Mouse (Mus musculus): Measurements from ENCODE around the gene Kcp. TPM values are rescaled to one million over a fixed set of nuclear protein-coding genes. Genes with fewer than 3 reads are reported as not detected.

Kcp gene
- polyA plus RNA-seq, 1 experiment from 2014 or later: 12.1 TPM

- DNase-seq: peak; percentile 69
- H3K27me3 ChIP-seq (ENCODE audit: control insufficient read depth, insufficient read depth, low read length): peaks cover 37% of the 10 kb centered on the region
- 5% methylated on average over 13 of the region's 13 CpGs for WGBS
- H3K4me2 ChIP-seq (ENCODE audit: low read length): peak overlapping the region; percentile 36
- H3K9me3 ChIP-seq (ENCODE audit: control insufficient read depth, low read length): no peaks in the 10 kb centered on the region
- H3K4me1 ChIP-seq (ENCODE audit: control insufficient read depth, insufficient read depth, low read length): peaks cover 31% of the 10 kb centered on the region
- H3K9ac ChIP-seq (replicated peaks; ENCODE audit: low read length): no peak overlapping the region
- H3K27ac ChIP-seq (replicated peaks; ENCODE audit: low read depth, low read length): peak overlapping the region; percentile 64
- peak; percentile 49 for ATAC-seq (ENCODE audit: low FRiP score, low TSS enrichment)
- no peaks in the 10 kb centered on the region for H3K36me3 ChIP-seq (ENCODE audit: control insufficient read depth, insufficient read depth, low read length)
- H3K4me3 ChIP-seq (replicated peaks; ENCODE audit: low read depth, low read length): peak overlapping the region; percentile 8; the same call in 1 of the 2 replicates
These were observed 72.7 kb downstream of the Kcp start for GRCm38 (mm10) chr6:29434911-29435691.

- 10% methylated on average over 27 of the region's 27 CpGs for WGBS
- Histone ChIP-seq H3K36me3 (ENCODE audit: control insufficient read depth, insufficient read depth, low read length) (no peaks in the 10 kb centered on the region), H3K4me2 (ENCODE audit: low read length) (peak overlapping the region; percentile 69), H3K4me3 (replicated peaks; ENCODE audit: low read depth, low read length) (peak overlapping the region; percentile 38), H3K27ac (replicated peaks; ENCODE audit: low read depth, low read length) (no peak overlapping the region), H3K9ac (replicated peaks; ENCODE audit: low read length) (no peak overlapping the region), H3K9me3 (ENCODE audit: control insufficient read depth, low read length) (no peaks in the 10 kb centered on the region), H3K4me1 (ENCODE audit: control insufficient read depth, insufficient read depth, low read length) (peaks cover 31% of the 10 kb centered on the region), H3K27me3 (ENCODE audit: control insufficient read depth, insufficient read depth, low read length) (peaks cover 37% of the 10 kb centered on the region)
- ATAC-seq (ENCODE audit: low FRiP score, low TSS enrichment) (0 out of 2 replicates have a peak, but pooled peaks have one; percentile 1), DNase-seq (peak; percentile 24)
These were observed 73.7 kb downstream of the Kcp start for GRCm38 (mm10) chr6:29433804-29434795.

- no peak for ATAC-seq (ENCODE audit: low FRiP score, low TSS enrichment)
- Histone ChIP-seq H3K4me2 (ENCODE audit: low read length) (peak within 1 kb of the TSS; percentile 69), H3K9ac (replicated peaks; ENCODE audit: low read length) (peak within 1 kb of the TSS; percentile 42), H3K27me3 (ENCODE audit: control insufficient read depth, insufficient read depth, low read length) (peaks cover 37% of the 10 kb centered on the region), H3K36me3 (ENCODE audit: control insufficient read depth, insufficient read depth, low read length) (no peaks in the 10 kb centered on the region), H3K4me3 (replicated peaks; ENCODE audit: low read depth, low read length) (peak within 1 kb of the TSS; percentile 38), H3K27ac (replicated peaks; ENCODE audit: low read depth, low read length) (no peak within 1 kb of the TSS), H3K4me1 (ENCODE audit: control insufficient read depth, insufficient read depth, low read length) (peaks cover 31% of the 10 kb centered on the region), H3K9me3 (ENCODE audit: control insufficient read depth, low read length) (no peaks in the 10 kb centered on the region)
- 1% methylated on average over 75 of the region's 77 CpGs for WGBS
- DNase-seq: peak; percentile 59
These were observed 74.5 kb downstream of the Kcp start, which contains the start of gene Flnc for GRCm38 (mm10) chr6:29433038-29433803. Gene Flnc, plus strand, starts transcription at chr6:29433256.

- no peak for DNase-seq
- H3K4me3 ChIP-seq (replicated peaks; ENCODE audit: low read depth, low read length): peak overlapping the region; percentile 38
- no peak overlapping the region for H3K27ac ChIP-seq (replicated peaks; ENCODE audit: low read depth, low read length)
- H3K9ac ChIP-seq (replicated peaks; ENCODE audit: low read length): peak overlapping the region; percentile 42; the same call in 1 of the 2 replicates
- no peaks in the 10 kb centered on the region for H3K36me3 ChIP-seq (ENCODE audit: control insufficient read depth, insufficient read depth, low read length)
- peaks cover 31% of the 10 kb centered on the region for H3K4me1 ChIP-seq (ENCODE audit: control insufficient read depth, insufficient read depth, low read length)
- H3K4me2 ChIP-seq (ENCODE audit: low read length): peak overlapping the region; percentile 69
- ATAC-seq (ENCODE audit: low FRiP score, low TSS enrichment): no peak
- peaks cover 37% of the 10 kb centered on the region for H3K27me3 ChIP-seq (ENCODE audit: control insufficient read depth, insufficient read depth, low read length)
- H3K9me3 ChIP-seq (ENCODE audit: control insufficient read depth, low read length): no peaks in the 10 kb centered on the region
These were observed 75.1 kb downstream of the Kcp start for GRCm38 (mm10) chr6:29432676-29433037.

GRCm38 (mm10) chr6:29432156-29432555 lies 75.6 kb downstream of the Kcp start:
- Histone ChIP-seq H3K4me1 (ENCODE audit: control insufficient read depth, insufficient read depth, low read length) (peaks cover 31% of the 10 kb centered on the region), H3K9me3 (ENCODE audit: control insufficient read depth, low read length) (no peaks in the 10 kb centered on the region), H3K27me3 (ENCODE audit: control insufficient read depth, insufficient read depth, low read length) (peaks cover 37% of the 10 kb centered on the region), H3K4me2 (ENCODE audit: low read length) (no peak overlapping the region), H3K36me3 (ENCODE audit: control insufficient read depth, insufficient read depth, low read length) (no peaks in the 10 kb centered on the region), H3K4me3 (replicated peaks; ENCODE audit: low read depth, low read length) (no peak overlapping the region), H3K27ac (replicated peaks; ENCODE audit: low read depth, low read length) (no peak overlapping the region), H3K9ac (replicated peaks; ENCODE audit: low read length) (no peak overlapping the region)
- no peak for ATAC-seq (ENCODE audit: low FRiP score, low TSS enrichment)
- WGBS: 38% methylated on average over 3 of the region's 3 CpGs
- no peak for DNase-seq

GRCm38 (mm10) chr6:29431473-29431872 lies 76.3 kb downstream of the Kcp start:
- H3K36me3 ChIP-seq (ENCODE audit: control insufficient read depth, insufficient read depth, low read length): no peaks in the 10 kb centered on the region
- WGBS: 20% methylated on average over 5 of the region's 5 CpGs
- peaks cover 37% of the 10 kb centered on the region for H3K27me3 ChIP-seq (ENCODE audit: control insufficient read depth, insufficient read depth, low read length)
- no peak overlapping the region for H3K9ac ChIP-seq (replicated peaks; ENCODE audit: low read length)
- H3K4me2 ChIP-seq (ENCODE audit: low read length): no peak overlapping the region
- H3K27ac ChIP-seq (replicated peaks; ENCODE audit: low read depth, low read length): no peak overlapping the region
- H3K4me1 ChIP-seq (ENCODE audit: control insufficient read depth, insufficient read depth, low read length): peaks cover 28% of the 10 kb centered on the region
- DNase-seq (peak; percentile 3), ATAC-seq (ENCODE audit: low FRiP score, low TSS enrichment) (no peak)
- H3K4me3 ChIP-seq (replicated peaks; ENCODE audit: low read depth, low read length): no peak overlapping the region
- no peaks in the 10 kb centered on the region for H3K9me3 ChIP-seq (ENCODE audit: control insufficient read depth, low read length)

GRCm38 (mm10) chr6:29430681-29431420 lies 76.9 kb downstream of the Kcp start:
- Histone ChIP-seq H3K4me1 (ENCODE audit: control insufficient read depth, insufficient read depth, low read length) (peaks cover 22% of the 10 kb centered on the region), H3K27ac (replicated peaks; ENCODE audit: low read depth, low read length) (no peak overlapping the region), H3K9ac (replicated peaks; ENCODE audit: low read length) (no peak overlapping the region), H3K9me3 (ENCODE audit: control insufficient read depth, low read length) (no peaks in the 10 kb centered on the region), H3K36me3 (ENCODE audit: control insufficient read depth, insufficient read depth, low read length) (no peaks in the 10 kb centered on the region), H3K27me3 (ENCODE audit: control insufficient read depth, insufficient read depth, low read length) (peaks cover 37% of the 10 kb centered on the region), H3K4me2 (ENCODE audit: low read length) (no peak overlapping the region), H3K4me3 (replicated peaks; ENCODE audit: low read depth, low read length) (no peak overlapping the region)
- 50% methylated on average over 15 of the region's 15 CpGs for WGBS
- DNase-seq: no peak
- no peak for ATAC-seq (ENCODE audit: low FRiP score, low TSS enrichment)
